Mouse (Mus musculus): ENCODE measurements around the gene Cstf1.

DNA sequence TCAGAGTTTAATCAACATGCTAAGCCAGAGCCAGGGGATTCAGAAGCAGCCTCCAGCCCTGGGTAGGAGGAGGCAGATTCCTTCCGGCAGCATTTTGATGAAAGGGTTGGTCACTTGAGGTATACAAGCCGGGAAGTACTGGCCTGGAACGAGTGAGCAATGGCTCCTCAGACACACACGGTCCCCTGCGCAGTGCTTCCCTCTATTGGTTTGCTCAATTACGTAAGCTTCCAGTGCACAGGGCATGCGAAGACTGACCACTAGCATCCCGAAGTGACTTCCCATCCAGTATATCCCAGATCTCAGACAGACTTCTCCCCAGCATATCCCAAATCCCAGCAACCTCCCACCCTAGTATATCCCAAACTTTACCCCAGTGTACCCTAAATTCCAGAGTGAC is 42.2 kb upstream of the Cstf1 start:
- TF ChIP-seq CTCF (IDR thresholded peaks at IDR 0.05; ENCODE audit: low read depth, low read length) (no peak), POLR2A (IDR thresholded peaks at IDR 0.05; ENCODE audit: extremely low read depth, insufficient read depth, low read length) (no peak)

All from liver, adult 2 months (tissue).